Mouse (Mus musculus) liver, embryonic 14 days (tissue): Measurements from ENCODE around the gene Psmd8. TPM values are rescaled to one million over a fixed set of nuclear protein-coding genes. Genes with fewer than 3 reads are reported as not detected.

Experiments
- polyA plus RNA-seq: library from polyadenylated mRNA; depleted of rRNA; stranded (reverse); fragments of >200 nt; gene quantifications from 2 replicates; pipeline ENCODE4 v1.2.3, GENCODE M21; 2012; rRNA removed

Psmd8 gene
- polyA plus RNA-seq: 82.7 and 94.2 TPM in 2 replicates

DNA sequence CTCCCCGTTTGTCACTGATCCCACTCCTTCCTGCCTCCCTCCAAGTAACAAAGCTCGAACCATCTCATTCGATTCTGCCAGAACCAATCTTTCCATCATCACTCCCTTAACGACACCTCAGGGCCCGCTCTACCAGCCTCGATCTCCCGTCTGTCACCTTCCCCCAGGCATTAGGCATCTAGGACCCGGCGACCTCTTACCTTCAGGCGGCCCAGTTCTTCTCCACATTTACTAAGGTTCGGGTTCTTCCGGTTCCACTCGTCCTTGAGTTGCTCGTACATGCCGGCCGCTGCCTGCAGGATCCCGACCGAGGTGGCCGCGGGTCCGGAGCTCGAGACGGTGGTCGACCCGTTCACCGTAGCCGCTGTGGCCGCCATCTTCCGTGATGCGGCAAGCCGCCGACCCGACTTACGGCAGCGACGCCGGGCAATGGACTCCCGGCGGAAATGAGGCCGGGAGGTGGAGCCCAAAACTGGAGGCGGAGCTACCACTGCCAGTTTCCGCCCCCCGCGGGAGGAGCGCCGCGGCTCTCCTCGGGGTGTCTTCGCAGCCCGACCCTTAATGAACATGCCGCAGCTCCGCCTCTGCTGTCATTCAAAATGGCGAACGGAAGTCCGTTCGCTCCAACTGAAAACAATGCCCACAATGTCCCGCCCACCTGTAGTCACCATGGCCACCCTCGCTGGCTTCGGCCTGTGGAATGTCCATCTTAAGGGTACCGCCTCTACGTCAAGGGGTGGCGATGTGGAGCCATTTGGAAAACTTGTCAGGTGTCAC, at the start of gene Psmd8:
Gene Psmd8 (minus strand): TSS at position 625 of the 777 bp plus-strand sequence.

DNA sequence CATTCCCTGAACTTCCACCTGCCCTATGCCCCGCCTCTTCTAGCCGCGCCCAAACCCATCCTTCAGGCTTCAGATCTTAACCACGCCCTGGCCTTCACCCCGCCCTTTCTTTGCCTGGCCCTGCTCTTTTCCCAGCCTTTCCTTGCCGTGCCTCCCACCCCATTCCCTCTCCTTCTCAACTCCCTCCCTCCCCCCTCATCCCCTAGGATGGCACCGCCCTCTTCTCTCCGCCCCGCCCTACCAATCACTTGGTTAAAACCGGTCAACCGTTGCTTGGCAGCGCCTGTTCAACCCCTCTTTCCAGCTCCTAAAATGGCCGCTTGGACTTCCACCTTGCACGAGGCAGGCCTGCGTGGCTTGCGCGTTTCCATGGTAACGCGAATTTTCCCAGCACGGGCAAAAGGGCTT, 33.2 kb upstream of the Psmd8 start, which contains the start of gene Catsperg1:
Gene Catsperg1 (minus strand): TSS at position 361 of the 408 bp plus-strand sequence.

DNA sequence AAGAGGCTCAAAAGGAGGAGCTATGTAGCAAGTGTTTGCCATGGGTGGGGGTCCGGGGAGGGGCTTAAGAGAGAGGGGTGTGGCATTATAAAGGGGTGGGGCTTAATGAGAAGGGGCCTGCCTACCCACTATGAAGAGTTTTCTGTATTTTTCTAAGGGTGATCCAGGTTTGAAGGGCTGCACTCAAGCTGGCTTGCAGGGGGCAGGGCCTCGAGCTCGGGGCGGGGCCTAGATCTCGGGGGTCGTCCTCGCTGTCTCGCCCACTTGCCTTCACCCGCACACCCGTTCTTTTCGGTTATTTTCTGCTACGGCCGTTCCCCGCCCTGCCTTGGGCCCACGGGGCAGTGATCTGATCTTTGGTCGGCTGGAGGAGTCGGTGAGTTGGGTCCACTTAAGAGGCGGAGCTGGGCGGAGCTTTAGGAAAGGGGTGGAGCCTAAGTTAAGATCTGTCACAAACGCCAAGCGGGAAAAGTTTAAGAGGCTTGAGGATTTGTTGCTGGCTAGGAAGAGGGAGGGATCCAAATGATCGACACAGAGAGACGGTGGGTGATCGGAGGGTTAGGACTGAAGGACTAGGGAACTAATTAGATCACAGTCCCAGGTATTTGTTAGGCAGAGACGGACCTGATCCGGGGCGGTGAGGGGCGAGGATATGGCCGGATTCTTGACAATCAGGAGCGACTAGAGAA, 10.3 kb downstream of the Psmd8 start, which contains the start of the genes Ggn and Spred3:
Gene Ggn (plus strand): TSS at position 145 of the 689 bp plus-strand sequence.
Gene Spred3 (minus strand): TSS at position 346 of the 689 bp plus-strand sequence.

DNA sequence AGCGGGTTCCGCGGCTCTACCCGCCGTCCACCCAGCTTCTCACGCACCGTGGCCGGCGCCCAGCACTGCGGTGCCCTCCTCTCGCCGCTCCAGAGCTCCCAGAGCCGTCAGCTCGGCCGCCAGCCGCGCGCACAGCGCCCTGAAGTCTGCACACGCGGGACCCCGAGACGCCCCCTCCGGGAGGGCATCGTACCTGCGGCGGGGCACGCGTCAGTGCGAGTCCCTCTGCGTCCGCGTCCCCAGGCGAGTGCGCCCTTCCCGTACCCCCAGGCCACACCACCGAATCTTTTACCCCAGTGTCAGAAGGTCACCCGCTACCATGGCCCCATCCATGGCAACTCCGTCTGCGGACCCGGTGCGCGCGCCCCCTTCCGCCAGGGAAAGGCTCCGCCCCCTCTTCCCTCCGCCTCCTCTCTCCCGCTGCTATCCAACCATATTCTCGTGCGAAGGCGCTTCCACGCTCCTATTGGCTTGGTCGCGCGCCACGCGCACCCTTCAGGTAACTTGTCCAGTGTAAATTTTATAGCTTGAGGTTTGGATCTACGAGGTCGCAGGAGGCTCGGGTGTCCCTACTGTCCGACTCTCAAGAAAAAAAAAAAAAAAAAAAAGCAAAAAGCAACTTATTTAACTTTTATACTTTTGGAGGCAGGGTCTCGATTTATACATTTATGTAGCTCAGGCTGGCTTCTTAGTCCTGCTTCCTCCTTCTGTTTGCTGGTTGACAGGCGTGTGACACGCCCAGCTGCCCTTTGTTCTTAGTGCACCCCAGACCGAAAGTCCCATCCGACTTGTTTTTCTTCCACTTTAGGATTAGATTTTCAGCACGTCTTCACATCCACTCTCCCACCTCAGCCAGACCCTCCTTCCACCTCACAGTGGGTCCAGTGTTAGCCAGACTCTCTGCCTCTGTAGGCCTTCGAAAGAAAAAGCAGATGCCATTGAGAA, 24.4 kb downstream of the Psmd8 start, which contains the start of gene Fam98c:
Gene Fam98c (minus strand): TSS at position 397 of the 945 bp plus-strand sequence.

DNA sequence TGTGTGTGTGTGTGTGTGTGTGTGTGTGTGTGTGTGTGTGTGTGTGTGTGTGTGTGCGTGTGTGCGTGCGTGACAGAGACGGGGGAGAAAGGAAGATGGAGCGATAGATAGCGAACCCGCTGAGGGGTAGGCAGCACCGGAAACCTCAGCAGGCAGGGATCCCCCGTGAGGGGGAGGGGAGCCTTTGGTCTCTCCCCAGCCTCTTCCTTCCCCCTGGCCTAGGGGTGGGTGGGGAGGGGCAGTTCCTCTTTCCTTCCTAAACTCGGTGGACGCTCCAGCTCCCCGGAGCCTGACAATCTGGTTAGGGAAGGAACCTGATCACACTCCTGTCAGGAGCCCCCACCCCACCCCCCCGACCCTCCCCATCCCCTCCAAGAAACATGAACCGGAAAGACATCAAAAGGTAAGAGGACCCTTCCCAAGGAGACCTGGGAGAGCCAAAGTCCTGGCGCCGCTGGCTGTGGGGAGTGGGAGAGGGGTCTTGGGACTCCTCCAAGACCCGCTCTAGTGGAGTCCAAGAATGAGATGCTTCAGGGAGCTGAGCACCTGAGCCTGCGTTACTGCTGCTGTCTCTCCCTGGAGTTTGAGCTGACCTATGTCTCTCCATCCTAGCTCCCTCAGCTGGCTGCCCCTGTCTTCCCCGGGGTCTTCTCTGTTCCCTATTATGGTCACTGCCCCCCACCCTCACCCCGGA, 45.7 kb downstream of the Psmd8 start, which contains the start of gene Rasgrp4:
Gene Rasgrp4 (plus strand): TSS at position 159 of the 694 bp plus-strand sequence.

DNA sequence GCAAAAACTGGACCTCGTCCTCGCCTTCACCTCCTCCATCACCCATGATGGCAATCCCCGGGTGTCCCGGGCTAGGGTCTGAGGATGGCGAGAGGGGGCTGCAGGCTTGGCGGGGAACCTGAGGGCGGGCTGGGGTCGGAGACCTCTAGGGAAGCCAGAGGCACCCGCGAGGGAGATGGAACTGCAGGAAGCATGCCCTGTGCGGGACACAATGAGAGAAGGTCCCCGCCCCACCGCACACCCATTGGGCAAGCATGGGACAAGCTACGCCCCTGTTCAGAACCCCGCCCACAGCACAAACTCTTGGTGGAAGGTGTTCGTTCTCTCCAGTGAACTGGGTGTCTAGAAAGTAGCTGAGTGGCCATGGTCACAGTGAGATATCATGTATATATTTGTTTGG, 55.5 kb downstream of the Psmd8 start, which contains the start of gene Ryr1:
Gene Ryr1 (minus strand): TSS at position 210 of the 400 bp plus-strand sequence.

Other genes with a start within 250 kb of the Psmd8 start
- 72.7 and 82.7 TPM in 2 replicates for gene Actn4, start 218.4 kb downstream of the Psmd8 start, polyA plus RNA-seq
- gene Eif3k, start 198.8 kb downstream of the Psmd8 start, polyA plus RNA-seq: 261 and 285 TPM in 2 replicates
- 16.5 and 17.9 TPM in 2 replicates for gene Map4k1, start 198.7 kb downstream of the Psmd8 start, polyA plus RNA-seq
- 0.07 and 0.53 TPM in 2 replicates for gene Ryr1, start 55.5 kb downstream of the Psmd8 start, polyA plus RNA-seq
- 0.74 and 1.4 TPM in 2 replicates for gene Rasgrp4, start 45.9 kb downstream of the Psmd8 start, polyA plus RNA-seq
- 4.9 and 5.1 TPM in 2 replicates for gene Fam98c, start 24.5 kb downstream of the Psmd8 start, polyA plus RNA-seq
- 0.02 and 0.05 TPM in 2 replicates for gene Ggn, start 10.5 kb downstream of the Psmd8 start, polyA plus RNA-seq
- 0.39 and 0.42 TPM in 2 replicates for gene Spred3, start 10.3 kb downstream of the Psmd8 start, polyA plus RNA-seq
- 0.36 and 0.51 TPM in 2 replicates for gene Catsperg1, start 33.3 kb upstream of the Psmd8 start, polyA plus RNA-seq
- 1.8 and 2.2 TPM in 2 replicates for gene Kcnk6, start 51.8 kb upstream of the Psmd8 start, polyA plus RNA-seq
- 20.9 and 23.8 TPM in 2 replicates for gene Yif1b, start 57.6 kb upstream of the Psmd8 start, polyA plus RNA-seq
- 1.2 and 2.4 TPM in 2 replicates for gene 2200002D01Rik, start 67.8 kb upstream of the Psmd8 start, polyA plus RNA-seq
- 13.2 and 15.3 TPM in 2 replicates for gene Spint2, start 101.2 kb upstream of the Psmd8 start, polyA plus RNA-seq
- 2.3 and 2.4 TPM in 2 replicates for gene Ppp1r14a, start 108.6 kb upstream of the Psmd8 start, polyA plus RNA-seq
- 0.69 and 0.89 TPM in 2 replicates for gene Dpf1, start 123.2 kb upstream of the Psmd8 start, polyA plus RNA-seq